Mouse (Mus musculus): Measurements from ENCODE around the gene Plcb2. TPM values are rescaled to one million over a fixed set of nuclear protein-coding genes. Genes with fewer than 3 reads are reported as not detected.
A peak's percentile ranks its signal among the peaks of the same experiment; 100 is the strongest.

The Plcb2 gene
- 1 to 10 TPM; 1.8 to 3.0 TPM for total RNA-seq (2021)
- long read RNA-seq, experiment 1, partial matches to known transcripts, result 1 of 1 reads
- long read RNA-seq, experiment 1, other reads (novel, unspliced or antisense), result 0 of 1 reads
- long read RNA-seq, experiment 2, result 0 reads

DNA sequence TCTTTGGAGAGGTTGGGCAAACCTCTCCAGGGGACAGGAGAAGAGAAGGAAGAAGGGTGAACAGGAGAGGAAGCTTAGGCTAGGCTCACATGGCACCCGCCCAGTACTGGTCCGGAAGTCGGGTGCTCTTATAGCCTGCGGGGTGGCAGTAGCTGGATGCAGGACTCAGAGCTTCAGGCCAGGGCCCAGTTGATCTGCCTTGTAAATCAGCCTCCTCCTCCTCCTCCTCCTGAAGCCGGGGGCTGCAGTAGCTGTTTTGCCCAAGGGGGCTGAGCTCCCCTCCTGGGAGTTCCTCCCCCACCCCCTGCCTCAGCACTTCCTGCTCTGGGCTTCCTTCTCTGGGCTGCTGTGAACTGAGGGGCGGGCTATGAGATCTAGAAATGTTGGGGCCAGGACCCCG, at the start of gene Plcb2:
Plcb2 (minus strand) TSS at position 102 of the 400 bp plus-strand sequence.
- DNase-seq, result no peak

- no peak for DNase-seq
Observed at GRCm38 (mm10) chr2:118776295-118776694, 48.1 kb upstream of the Plcb2 start.

GRCm38 (mm10) chr2:118775846-118776245, 47.6 kb upstream of the Plcb2 start:
- no peak for DNase-seq

GRCm38 (mm10) chr2:118775396-118775795, 47.2 kb upstream of the Plcb2 start:
- no peak for DNase-seq

GRCm38 (mm10) chr2:118774536-118774935, 46.3 kb upstream of the Plcb2 start:
- DNase-seq, result no peak

DNA sequence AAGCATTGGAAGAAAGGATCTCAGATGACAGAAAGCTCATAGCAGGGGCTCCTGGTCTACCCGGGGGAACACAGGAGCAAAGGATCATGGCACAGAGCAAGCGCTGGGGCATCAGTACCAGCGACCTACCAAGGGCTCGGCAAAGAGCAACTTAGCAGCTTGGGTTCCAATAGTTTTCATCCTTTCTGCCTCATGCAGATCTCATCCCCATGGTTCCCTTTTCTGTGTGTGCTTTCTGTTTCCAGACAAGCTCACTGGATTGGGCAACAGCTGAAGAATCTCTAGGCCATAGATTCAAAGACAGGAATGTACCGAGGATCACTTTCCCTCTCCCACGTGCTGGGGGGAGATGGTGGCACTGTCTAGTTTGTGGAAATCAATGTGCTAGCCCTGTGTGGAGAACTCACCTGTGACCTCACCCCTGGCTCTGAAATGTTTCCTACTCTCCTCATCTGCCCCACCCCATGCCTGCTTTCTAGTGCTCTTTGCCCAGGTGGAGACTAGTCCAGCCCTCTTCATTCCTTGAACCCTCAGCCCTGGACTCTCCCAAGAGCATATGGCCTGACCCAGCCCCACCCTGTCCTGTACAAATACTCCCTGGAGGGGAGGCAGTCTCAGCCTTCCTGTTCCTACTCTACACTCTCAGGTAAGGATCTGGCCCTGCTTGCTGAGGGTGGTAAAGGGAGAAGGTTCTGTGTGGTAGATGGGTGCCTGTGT, 44.1 kb upstream of the Plcb2 start, which contains the start of gene Phgr1:
Phgr1 (plus strand) TSS at position 612 of the 717 bp plus-strand sequence.
- DNase-seq, result no peak

DNA sequence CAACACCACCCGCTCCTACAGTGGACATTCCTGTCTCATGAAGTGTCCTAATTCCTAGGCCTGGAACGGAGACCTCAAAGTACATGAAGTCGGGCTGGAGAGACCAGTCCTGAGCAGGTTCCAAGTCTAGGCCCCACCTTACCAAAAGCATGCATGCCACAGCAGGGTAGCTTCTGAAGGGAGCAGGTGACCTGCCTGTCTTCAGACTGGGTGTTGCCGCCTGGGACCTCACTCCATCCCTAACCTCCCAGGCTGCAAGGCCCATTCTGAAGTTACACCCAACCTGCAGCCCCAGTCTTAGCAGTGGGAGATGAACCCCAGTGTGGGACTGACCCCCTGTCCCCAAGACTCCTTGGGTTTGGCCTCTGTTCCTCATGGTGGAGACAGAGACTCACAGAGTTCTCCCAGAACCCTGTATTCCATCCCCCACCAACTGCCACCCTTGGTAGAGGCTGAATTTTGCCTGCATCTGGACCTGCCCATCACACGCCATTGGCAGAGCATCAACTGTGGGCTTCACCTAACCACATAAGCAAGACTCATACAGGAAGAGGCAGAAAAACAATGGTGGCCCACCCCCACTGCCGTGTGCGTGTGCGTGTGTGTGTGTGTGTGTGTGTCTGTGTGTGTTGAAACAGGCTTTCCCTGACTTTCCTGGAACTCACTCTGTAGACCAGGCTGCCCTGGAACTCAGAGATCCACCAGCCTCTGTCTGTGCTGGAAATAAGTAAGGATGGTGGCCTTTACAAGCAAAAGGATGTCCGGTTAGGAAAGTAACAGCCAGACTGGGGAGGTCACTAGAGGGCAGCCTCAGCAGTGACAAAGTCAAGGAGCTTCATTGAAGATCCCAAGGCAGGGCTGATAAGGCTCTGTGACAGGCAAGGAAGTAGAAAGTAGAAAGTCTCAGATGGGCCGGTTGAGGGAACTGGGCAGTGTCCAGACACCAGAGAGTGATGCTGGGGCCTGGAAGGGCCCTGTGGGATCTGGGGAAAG, 38.1 kb upstream of the Plcb2 start:
- no peak for DNase-seq

DNA sequence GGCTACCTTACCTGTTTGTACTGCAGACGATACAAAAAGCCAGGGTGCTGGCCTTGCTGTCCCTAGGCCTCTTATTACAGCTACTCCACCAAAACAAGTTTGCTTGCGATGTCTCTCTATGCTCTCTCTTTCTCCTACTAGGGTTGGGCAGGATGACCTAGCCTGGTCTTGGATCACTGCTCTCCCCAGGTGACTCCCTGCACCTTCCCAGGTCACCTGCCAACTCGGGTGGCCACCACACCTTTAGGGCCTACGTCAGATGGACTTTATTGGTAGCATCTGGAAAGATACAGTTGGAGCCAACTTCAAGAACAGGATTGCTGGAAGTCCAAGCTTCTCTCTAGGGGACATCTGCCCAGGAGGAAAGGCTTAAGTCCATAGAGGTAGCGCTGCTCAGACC, 36.6 kb upstream of the Plcb2 start:
- DNase-seq, result no peak

DNA sequence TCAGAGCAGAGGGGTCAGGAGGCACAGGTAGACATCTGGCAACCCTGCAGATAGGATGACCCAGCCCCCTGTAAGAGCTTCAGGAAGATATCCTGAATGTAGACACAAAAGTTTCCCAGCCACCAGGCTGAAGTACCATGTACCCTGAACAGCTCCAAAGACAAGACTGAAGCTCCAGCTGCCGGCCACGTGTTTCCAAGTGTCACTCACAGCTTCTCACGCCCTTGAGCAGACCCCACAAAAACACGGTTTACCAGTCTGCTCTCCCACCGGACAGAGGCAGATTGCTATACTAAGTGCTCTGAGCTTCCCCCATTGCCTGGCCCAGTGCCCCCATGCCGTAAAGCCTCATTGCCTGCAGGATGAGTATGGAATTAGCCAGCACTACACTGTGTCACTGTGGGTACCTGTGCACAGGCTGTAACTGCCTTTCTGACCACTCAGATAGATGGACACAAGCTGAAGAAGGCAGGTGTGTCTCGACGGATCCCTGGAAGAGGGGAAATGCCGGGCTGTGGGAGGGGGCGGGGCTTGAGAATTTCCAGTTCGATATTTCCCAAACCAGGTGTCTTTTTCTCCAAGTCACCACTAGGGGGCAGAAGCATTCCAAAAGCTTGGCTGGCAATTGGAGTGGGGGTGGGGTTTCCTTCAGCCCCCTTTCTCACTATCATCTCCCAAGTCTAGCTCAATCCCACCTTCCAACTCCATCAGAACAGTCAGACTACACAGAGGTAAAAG, 36.0 kb upstream of the Plcb2 start:
- DNase-seq, result peak; percentile 55

- DNase-seq, result no peak
Observed at GRCm38 (mm10) chr2:118763469-118763868, 35.2 kb upstream of the Plcb2 start.

- no peak for DNase-seq
Observed at GRCm38 (mm10) chr2:118762784-118763148, 34.5 kb upstream of the Plcb2 start.

DNA sequence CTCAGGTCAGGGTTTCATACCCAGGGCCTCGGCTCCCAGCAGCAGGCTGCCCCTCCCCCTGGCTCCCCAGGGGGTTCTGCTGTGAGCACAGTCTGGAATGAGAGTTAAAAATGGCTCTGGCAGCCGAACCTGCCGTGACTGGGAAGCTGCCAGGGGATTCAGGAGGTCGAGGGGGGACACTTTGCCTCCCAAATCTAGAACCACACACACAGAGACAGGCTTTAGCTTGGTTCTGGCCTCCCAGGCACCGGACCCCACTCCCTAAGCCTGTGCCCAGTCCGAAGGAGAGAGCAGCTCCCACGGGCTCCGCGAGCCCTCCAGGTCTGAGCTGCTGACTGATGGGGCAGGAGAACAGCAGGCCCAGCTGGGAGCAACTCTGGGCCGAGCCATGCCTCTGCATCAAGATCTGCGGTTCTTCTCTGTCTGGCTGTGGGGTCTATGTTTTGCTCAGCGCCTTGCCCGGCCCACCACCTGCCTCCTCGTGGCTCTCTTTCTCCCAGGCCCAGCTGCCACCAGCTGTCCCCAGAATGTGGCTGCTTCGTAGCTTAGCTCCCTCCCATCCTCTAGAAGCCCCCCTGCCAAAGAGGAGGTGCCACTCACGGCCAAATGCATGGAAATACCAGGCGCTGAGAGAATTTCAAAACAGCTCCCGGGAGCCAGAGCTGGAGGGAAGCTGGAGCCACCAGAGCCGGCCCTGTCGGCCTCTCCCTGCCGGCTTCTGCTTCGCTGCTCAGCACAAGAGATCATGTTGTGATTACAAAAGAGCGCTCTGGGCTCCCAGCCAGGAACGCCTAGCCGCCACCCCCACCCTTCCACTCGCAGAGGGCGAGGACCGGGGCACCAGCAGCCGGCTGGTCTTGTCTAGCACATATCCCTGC, 33.9 kb upstream of the Plcb2 start, which contains the start of gene Ccdc9b:
Ccdc9b (minus strand) TSS at position 756 of the 878 bp plus-strand sequence.
- DNase-seq, result peak; percentile 97

DNA sequence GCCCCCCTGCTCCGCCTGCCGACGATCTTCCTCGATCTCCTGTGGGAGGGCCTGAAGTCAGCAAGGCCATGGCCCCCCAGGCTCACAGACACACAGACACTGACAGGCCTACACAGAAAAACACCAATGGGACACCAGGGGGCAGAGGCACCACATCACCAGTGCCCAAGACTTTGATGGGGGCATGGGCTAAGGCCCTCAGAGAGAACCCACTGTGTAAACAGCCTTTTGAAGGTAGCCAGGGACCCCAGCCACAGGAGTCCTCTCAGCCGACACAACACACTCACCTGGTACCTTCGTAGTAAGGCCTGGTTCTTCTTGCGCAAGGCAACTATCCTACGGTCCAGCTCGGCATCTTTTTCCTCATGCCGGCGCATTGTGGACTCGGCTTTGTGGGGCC, 33.1 kb upstream of the Plcb2 start:
- no peak for DNase-seq

DNA sequence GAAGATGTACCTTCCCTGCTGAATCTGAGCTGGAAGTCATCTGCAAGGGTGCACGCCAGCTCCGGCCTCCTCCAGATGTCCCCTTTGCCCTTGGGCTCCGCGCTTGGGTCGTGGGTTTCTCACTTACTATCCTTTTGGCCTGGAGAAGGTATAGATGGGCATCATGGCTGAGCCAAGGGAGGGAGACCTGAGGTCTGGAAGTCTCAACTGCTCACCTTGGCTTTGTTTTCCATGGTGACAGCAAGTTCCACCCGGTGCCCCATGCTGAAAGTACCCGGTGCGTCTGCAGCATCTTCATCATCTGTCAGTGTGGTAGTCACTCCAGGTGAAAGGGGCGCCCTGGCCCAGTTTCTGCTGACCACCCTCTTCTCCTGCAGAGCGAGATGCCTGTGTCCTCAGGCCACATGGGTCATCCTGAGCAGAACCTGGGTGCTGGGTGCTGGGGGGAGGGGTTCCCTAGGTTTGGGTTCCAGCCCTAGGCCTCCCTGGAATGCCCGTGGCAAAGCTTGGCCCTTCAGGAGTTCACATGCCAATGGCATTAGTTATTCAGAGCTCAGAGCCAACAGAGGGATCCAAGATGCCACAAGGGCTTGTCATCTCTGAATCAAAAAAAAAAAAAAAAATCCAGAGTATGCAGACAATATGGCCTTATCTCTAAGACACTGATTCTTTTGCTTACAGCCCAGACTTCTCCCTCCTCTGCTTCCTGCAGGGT, 32.2 kb upstream of the Plcb2 start:
- DNase-seq, result no peak

DNA sequence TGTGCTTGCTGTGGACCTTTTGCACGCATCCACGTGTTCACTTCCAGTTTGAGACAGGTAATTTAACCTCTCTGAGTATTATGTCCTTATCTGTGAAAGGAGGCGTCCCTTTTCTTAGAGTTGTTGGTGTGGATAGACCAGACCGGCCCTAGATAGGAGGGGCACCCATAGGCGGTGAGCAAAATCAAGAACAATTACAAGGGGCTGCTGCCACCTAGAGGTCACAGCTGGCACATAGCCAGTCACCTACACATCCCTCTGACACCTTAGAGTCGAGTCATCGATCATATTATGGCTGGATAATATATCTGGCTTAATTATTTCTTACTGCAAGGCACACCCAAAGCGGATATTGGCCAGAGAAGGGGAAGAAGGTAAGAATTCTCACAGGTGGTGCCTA, 31.6 kb upstream of the Plcb2 start:
- no peak for DNase-seq

GRCm38 (mm10) chr2:118756103-118756502, 27.9 kb upstream of the Plcb2 start:
- no peak for DNase-seq

DNA sequence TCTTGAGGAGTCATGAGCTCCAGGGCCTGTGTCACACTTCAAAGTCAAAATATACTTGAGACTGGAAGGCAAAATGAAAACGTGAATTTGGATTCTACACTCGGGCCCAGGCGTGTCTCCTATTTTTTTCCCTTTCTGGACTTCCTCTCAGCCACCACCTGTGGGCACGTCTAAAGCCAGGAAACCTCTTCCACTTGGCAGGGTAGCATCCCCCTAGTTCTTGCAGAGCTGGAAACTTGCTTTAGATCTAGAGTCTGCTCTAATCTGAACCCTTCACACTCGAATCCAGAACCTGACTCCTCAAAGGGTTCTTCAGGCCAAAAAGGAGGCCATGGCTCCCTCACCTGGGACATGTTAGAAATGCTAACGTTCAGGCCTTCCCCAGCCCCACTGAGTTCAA, 27.2 kb upstream of the Plcb2 start:
- no peak for DNase-seq

- DNase-seq, result no peak
Observed at GRCm38 (mm10) chr2:118754143-118754542, 25.9 kb upstream of the Plcb2 start.

DNA sequence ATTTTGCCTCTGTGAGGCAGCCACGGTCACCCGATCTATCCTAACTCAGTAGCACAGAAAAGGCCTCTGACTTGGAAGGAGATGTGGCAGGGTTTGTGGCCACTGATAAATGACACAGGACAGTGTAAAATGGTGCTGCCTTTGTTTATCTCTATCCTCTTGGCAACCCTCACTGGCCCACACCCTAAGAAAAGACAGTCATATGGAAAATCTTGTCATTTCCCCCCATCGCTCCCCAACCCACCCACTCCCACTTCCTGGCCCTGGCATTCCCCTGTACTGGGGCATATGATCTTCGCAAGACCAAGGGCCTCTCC, 24.5 kb upstream of the Plcb2 start:
- no peak for DNase-seq

GRCm38 (mm10) chr2:118751896-118752791, 23.9 kb upstream of the Plcb2 start:
- no peak for DNase-seq

All from adrenal gland, postnatal 10 days (tissue).